Mouse (Mus musculus) cerebellum, postnatal 25 days (tissue): ENCODE measurements at regions not wholly inside any gene's neighbourhood (a gene's known extent, or its start where the extent isn't known, plus 50 kb on each side); places are given as distances from the start of the nearest gene placed in this dataset.

ENCODE experiments used
- DNase-seq, 2 experiments: peaks; one replicate each; pipeline ENCODE4 v3.0.0; 2021; ENCODE audit warnings: mixed read lengths in 2 of 2

DNA sequence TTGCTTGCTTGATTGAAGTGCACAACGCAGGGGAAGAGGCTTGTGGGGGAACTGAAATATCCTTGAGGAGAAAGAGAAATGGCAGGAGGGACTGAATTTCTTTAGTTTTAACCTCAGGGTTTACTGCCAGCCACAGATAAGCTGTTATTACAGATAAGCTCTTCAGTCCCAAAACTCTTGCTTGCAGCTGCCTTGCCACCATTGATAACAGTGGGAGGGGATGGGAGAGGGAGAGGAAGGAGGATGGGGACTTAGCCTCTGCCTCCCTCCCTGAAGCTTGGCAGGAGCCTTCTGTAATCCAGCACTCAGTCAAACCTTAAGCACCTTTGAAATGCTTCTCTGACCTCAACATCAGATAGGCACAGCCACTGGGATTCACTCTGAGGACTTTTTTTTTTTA is 471.4 kb upstream of the Lsamp start:
- DNase-seq = no peak

DNA sequence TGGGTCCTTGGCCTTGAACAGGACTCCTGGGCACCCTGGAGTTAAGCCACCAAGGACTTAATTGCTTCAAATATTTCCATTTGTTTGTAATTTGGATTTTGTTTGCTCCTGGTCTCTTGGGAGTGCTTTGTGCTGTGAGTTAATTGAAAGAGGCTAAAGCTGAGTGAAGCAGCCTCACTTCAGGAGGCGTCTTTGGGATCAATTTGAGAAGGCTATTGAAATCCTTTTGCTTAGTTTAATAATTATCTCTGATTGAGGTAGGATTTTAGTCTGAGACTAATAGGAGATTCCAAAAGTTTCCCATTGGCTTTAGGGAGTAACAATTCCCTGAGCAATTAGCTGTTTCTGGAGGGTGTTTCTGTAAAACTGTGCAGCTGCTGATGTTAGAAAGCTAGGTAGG is 470.5 kb upstream of the Lsamp start:
- no peak for DNase-seq

DNA sequence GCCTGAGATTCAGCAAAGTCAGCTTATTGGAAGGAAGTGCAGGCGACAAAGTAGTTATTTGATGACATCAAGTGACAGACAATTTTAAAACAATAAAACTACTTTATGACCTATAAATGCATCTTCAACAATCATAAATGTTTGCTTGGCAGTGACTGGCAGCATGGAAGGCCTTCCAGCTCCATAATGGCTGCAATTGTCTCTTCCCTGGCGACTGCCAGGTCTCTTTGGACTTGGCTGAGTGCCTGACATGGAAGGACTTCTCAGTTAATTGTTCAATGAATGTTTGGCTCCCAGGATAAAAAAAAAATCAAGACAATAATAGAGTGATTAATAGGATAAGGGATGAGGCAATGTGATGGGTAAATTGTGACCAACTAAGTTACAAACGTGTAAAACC is 453.1 kb upstream of the Lsamp start:
- DNase-seq = peak in 1 of 2 experiments; percentile 3

DNA sequence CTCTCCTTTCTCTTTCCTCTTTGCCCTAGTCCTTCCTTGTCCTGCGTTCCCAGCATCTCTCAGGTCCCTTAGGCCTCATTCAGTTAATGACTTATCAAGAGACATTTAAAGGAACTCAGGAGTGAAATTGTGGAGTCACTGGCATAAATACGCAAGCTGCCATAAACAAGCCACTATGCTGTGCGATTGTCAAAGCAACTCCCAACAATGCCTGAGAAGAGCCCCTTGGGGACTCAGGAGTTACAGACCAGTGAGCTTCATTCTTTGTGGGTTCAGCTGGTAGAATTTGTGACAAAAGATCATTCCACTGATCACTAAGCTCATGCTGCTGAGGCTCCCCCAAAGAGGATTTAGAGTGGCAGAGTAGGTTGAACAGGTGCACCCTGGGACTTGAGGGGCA is 451.4 kb upstream of the Lsamp start:
- DNase-seq = no peak

DNA sequence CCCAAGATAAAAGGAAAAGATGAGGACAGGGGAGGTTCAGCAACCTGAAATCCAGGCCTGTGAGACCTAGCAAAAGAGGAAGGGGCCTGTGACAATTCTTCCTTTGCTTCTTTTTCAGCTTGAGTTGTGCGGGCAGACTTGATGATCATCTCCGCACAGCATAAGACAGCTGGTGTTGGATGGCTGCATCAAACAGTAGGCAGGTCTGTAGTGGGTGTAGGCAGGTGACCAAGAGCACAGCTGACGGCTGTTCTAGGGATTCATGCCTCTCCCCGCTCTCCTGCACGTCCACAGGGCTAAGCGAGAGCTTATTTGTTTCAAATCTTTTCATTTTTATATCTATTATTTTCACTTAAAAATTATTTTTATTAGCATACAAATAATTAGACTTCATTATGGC is 450.8 kb upstream of the Lsamp start:
- no peak for DNase-seq

DNA sequence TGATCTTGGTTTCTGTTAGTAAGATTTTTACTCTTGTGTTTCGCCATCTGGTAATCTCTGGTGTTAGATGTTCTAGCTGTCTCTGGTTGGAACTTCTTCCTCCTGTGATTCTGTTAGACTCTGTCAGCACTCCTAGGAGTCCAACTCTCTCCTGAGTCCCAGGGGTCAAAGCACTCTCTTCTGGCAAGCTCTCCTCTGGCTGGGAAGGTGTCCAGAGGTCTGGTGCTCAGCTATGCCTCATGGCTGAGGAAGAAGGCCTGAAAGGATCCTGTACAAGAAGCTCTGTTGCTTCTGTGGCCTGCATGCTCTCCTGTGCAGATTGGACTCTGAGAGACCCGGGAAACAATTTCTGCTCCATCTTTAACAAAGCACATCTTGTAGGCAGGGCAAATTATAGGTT is 430.8 kb upstream of the Lsamp start:
- peak in 1 of 2 experiments; percentile 2 for DNase-seq

DNA sequence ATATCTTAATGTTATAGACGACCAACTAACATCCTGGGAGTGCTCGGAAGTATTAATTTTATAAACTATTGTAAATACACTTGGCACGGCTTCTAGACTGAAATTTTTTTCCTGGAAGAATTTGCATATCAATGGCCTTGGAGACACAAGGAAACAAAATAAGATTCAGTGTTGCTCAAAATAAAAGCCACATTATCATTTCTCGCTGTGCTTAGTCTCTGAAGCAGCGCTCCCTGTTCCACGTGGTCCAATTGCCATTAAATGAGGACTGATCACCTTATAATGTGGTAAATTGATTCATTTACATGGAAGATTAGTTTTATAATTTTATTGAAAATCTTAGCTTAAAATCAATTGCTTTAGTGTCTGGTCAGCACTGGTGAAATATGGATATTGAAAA is 407.5 kb upstream of the Lsamp start:
- DNase-seq = no peak

DNA sequence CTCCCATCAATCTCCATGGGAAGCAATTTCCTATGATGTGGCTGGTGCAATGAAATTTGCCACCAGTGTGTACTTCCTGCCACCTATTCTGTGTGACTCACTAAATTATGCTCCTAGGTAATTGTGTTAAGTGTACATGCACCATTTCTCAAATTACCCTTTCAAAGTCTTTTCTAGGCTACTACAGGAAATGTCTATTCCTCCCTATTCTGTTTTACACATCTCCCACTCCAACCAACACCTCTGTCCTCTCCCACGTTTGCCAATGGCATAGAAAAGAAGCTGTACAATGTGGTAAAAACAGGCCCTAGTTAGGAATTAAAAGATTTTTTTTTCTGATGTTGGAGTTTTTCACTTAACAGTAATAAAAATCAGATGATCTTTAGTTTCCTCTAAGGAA is 404.5 kb upstream of the Lsamp start:
- DNase-seq = no peak
